Mouse (Mus musculus) CH12.LX (cell line): ENCODE measurements around the gene Sort1. TPM values are rescaled to one million over a fixed set of nuclear protein-coding genes. Genes with fewer than 3 reads are reported as not detected.

ENCODE experiments used
- DNase-seq: peaks from one replicate; pipeline ENCODE4 v3.0.0-alpha.2; 2013; ENCODE audit errors: extremely low read depth
- H3K27ac ChIP-seq: 2 replicates; pipeline ENCODE4 v1.5.1; 2012; ENCODE audit warnings: low read depth, mild to moderate bottlenecking, control low read depth, moderate library complexity; ENCODE audit not compliant: insufficient read depth
- H3K27me3 ChIP-seq: replicated peaks from 2 replicates; pipeline ENCODE3; 2012; ENCODE audit warnings: inconsistent platforms
- H3K36me3 ChIP-seq, 2 experiments: replicated peaks in 1 of 2; 2 replicates each; pipeline versions ENCODE3 to v1.6.1; 2012; ENCODE audit warnings: inconsistent platforms in 1 of 2, low read length in 1 of 2, mild to moderate bottlenecking in 1 of 2, mixed read lengths in 1 of 2, moderate library complexity in 1 of 2; ENCODE audit not compliant: control insufficient read depth in 1 of 2, insufficient read depth in 1 of 2
- H3K4me1 ChIP-seq, 2 experiments: 2 replicates each; pipeline ENCODE4 v1.6.1; 2012; ENCODE audit warnings: inconsistent platforms in 1 of 2, moderate library complexity in 1 of 2; ENCODE audit not compliant: insufficient read depth in 2 of 2, control insufficient read depth in 1 of 2
- H3K4me2 ChIP-seq: 2 replicates; pipeline ENCODE4 v1.6.1; 2012; ENCODE audit warnings: low read depth, mild to moderate bottlenecking, control low read depth; ENCODE audit not compliant: poor library complexity, insufficient read depth, severe bottlenecking
- H3K4me3 ChIP-seq, 3 experiments: fragments of 150-350 bp in 1 of 3; sonication (generic) in 1 of 3; replicated peaks in 1 of 3; 2 replicates each; pipeline versions ENCODE3 to v1.5.1; 2011 to 2012; ENCODE audit warnings: low read depth in 2 of 3, low read length in 2 of 3, mild to moderate bottlenecking in 2 of 3, moderate library complexity in 2 of 3, control low read depth in 1 of 3, improper control_type of control experiment in 1 of 3, inconsistent platforms in 1 of 3, mixed read lengths in 1 of 3; ENCODE audit not compliant: poor library complexity in 1 of 3
- H3K79me2 ChIP-seq: replicated peaks from 2 replicates; pipeline ENCODE4 v1.6.1; 2012; ENCODE audit warnings: mild to moderate bottlenecking, moderate library complexity; ENCODE audit not compliant: control insufficient read depth, poor library complexity, insufficient read depth, severe bottlenecking; ENCODE audit errors: extremely low read depth
- H3K9ac ChIP-seq: 2 replicates; pipeline ENCODE4 v1.6.1; 2012; ENCODE audit warnings: low read depth, mild to moderate bottlenecking, control low read depth, moderate library complexity; ENCODE audit not compliant: insufficient read depth
- H3K9me3 ChIP-seq: replicated peaks from 2 replicates; pipeline ENCODE3; 2012; ENCODE audit warnings: low read length, inconsistent platforms, mixed read lengths
- CHD1 ChIP-seq: IDR thresholded peaks from 2 replicates; pipeline ENCODE4 v1.6.1; 2012; ENCODE audit warnings: low read depth, low read length, improper control_type of control experiment, inconsistent platforms
- CHD2 ChIP-seq: IDR thresholded peaks from 2 replicates; pipeline ENCODE4 v1.6.1; 2011; ENCODE audit warnings: low read length, improper control_type of control experiment
- CTCF ChIP-seq, 2 experiments: IDR thresholded peaks in 1 of 2; conservative IDR thresholded peaks in 1 of 2; 2 replicates each; pipeline ENCODE4 v1.5.1; 2011 to 2012; ENCODE audit warnings: low read depth in 2 of 2, low read length in 2 of 2, improper control_type of control experiment in 1 of 2, inconsistent platforms in 1 of 2, mild to moderate bottlenecking in 1 of 2, moderate library complexity in 1 of 2
- E2F4 ChIP-seq: IDR thresholded peaks from 2 replicates; pipeline ENCODE4 v1.6.1; 2011; ENCODE audit warnings: low read depth, low read length, improper control_type of control experiment; ENCODE audit not compliant: insufficient replicate concordance
- ELF1 ChIP-seq: IDR thresholded peaks from 2 replicates; pipeline ENCODE4 v1.6.1; 2014; ENCODE audit warnings: low read depth, mild to moderate bottlenecking, inconsistent platforms, low read length, improper control_type of control experiment
- EP300 ChIP-seq: IDR thresholded peaks from 2 replicates; pipeline ENCODE4 v1.6.1; 2011; ENCODE audit warnings: low read length, improper control_type of control experiment
- HCFC1 ChIP-seq: IDR thresholded peaks from 2 replicates; pipeline ENCODE4 v1.6.1; 2012; ENCODE audit warnings: low read depth, mild to moderate bottlenecking, inconsistent platforms, low read length, improper control_type of control experiment
- JUN ChIP-seq: IDR thresholded peaks from 2 replicates; pipeline ENCODE4 v1.6.1; 2011; ENCODE audit warnings: low read depth, mild to moderate bottlenecking, low read length, improper control_type of control experiment, moderate library complexity; ENCODE audit not compliant: insufficient read depth
- JUND ChIP-seq: conservative IDR thresholded peaks from 2 replicates; pipeline ENCODE4 v1.6.1; 2011; ENCODE audit warnings: low read depth, low read length, improper control_type of control experiment
- MAZ ChIP-seq: IDR thresholded peaks from 2 replicates; pipeline ENCODE4 v1.6.1; 2012; ENCODE audit warnings: low read depth, mild to moderate bottlenecking, inconsistent platforms, low read length, improper control_type of control experiment, moderate library complexity
- NELFE ChIP-seq: IDR thresholded peaks from 2 replicates; pipeline ENCODE4 v1.6.1; 2011; ENCODE audit warnings: low read depth, low read length, improper control_type of control experiment
- NRF1 ChIP-seq: IDR thresholded peaks from 2 replicates; pipeline ENCODE4 v1.6.1; 2014; ENCODE audit warnings: low read depth, mild to moderate bottlenecking, inconsistent platforms, low read length, improper control_type of control experiment, moderate library complexity
- POLR2A ChIP-seq: IDR thresholded peaks from 2 replicates; pipeline ENCODE4 v1.6.1; 2011; ENCODE audit warnings: low read depth, mild to moderate bottlenecking, improper control_type of control experiment, low read length
- POLR2AphosphoS2 ChIP-seq: IDR thresholded peaks from 2 replicates; pipeline ENCODE4 v1.6.1; 2011; ENCODE audit warnings: low read depth, low read length, improper control_type of control experiment
- RCOR1 ChIP-seq: conservative IDR thresholded peaks from 2 replicates; pipeline ENCODE4 v1.6.1; 2012; ENCODE audit warnings: low read depth, mild to moderate bottlenecking, inconsistent platforms, low read length, improper control_type of control experiment
- TCF12 ChIP-seq: IDR thresholded peaks from 2 replicates; pipeline ENCODE4 v1.6.1; 2014; ENCODE audit warnings: low read depth, mild to moderate bottlenecking, inconsistent platforms, low read length, improper control_type of control experiment
- USF1 ChIP-seq: IDR thresholded peaks from 2 replicates; pipeline ENCODE4 v1.6.1; 2014; ENCODE audit warnings: low read depth, mild to moderate bottlenecking, inconsistent platforms, low read length, improper control_type of control experiment
- USF2 ChIP-seq: conservative IDR thresholded peaks from 2 replicates; pipeline ENCODE4 v1.6.1; 2011; ENCODE audit warnings: low read depth, low read length, improper control_type of control experiment
- ZC3H11A ChIP-seq: IDR thresholded peaks from 2 replicates; pipeline ENCODE4 v1.6.1; 2012; ENCODE audit warnings: low read depth, mild to moderate bottlenecking, inconsistent platforms, low read length, improper control_type of control experiment
- ZKSCAN1 ChIP-seq: IDR thresholded peaks from 2 replicates; pipeline ENCODE4 v1.6.1; 2012; ENCODE audit warnings: low read depth, inconsistent platforms, low read length, improper control_type of control experiment, borderline replicate concordance
- ZNF384 ChIP-seq: IDR thresholded peaks from 2 replicates; pipeline ENCODE4 v1.6.1; 2012; ENCODE audit warnings: low read depth, low read length, improper control_type of control experiment, inconsistent platforms
- dilution Hi-C: fragments of 300-500 bp; cut with MboI; formaldehyde crosslinking; loops from 2 replicates; pipeline ENCODE4 v1.14.3; 2020; ENCODE audit warnings: low sequenced_read_pairs; ENCODE audit not compliant: extremely low pct_unique_long_range_greater_than_20kb, extremely low pct_ligation_motif_present
- in situ Hi-C: fragments of 300-500 bp; cut with MboI; formaldehyde crosslinking; loops from 3 replicates; pipeline ENCODE4 v1.14.3; 2019; ENCODE audit warnings: low sequenced_read_pairs, low pct_ligation_motif_present, low pct_unique_long_range_greater_than_20kb, mixed read lengths
- polyA plus RNA-seq: library from polyadenylated mRNA; unstranded; fragments of >175 nt; gene quantifications from 2 replicates; pipeline ENCODE4 v1.2.1, GENCODE M21; 2012; ENCODE audit warnings: low read depth; ENCODE audit not compliant: insufficient read length
- total RNA-seq, 2 experiments: library from RNA; depleted of rRNA; stranded (reverse); fragments of 300-350 nt in 1 of 2; fragments of >200 nt in 1 of 2; gene quantifications; 2 replicates each; pipeline ENCODE4 v1.2.3; 2012 to 2014

Gene Sort1
- total and polyA plus RNA-seq, 3 experiments, result 0.15 to 1.2 (median 0.90) TPM

- TF ChIP-seq JUND, result no peak
- no peak for TF ChIP-seq NELFE
- TF ChIP-seq NRF1, result no peak
- no peak for TF ChIP-seq ZKSCAN1
- TF ChIP-seq HCFC1, result no peak
- TF ChIP-seq ZC3H11A, result no peak
- no peak for TF ChIP-seq POLR2AphosphoS2
- TF ChIP-seq RCOR1, result no peak
- no peak for TF ChIP-seq POLR2A
- no peak for TF ChIP-seq E2F4
- no peak for TF ChIP-seq CHD1
- no peak for TF ChIP-seq CTCF (conservative IDR thresholded peaks at IDR 0.05 in 1 of 2, IDR thresholded peaks at IDR 0.05 in 1 of 2; ENCODE audit: low read depth in 2 of 2, low read length in 2 of 2)
- no peak for TF ChIP-seq JUN
- TF ChIP-seq EP300, result no peak
- TF ChIP-seq MAZ, result no peak
- TF ChIP-seq USF1, result no peak
These were observed 64.5 kb downstream of the Sort1 start for GRCm38 (mm10) chr3:108348376-108348775.

GRCm38 (mm10) chr3:108355245-108355644 lies 71.4 kb downstream of the Sort1 start:
- no peak for DNase-seq
- dilution Hi-C loops, result no loop called here

More at GRCm38 (mm10) chr3:108348376-108348775, 64.5 kb downstream of the Sort1 start:
- no peaks in the 10 kb centered on the region for H3K9me3 ChIP-seq
- H3K79me2 ChIP-seq, result no peaks in the 10 kb centered on the region
- DNase-seq, result peak; percentile 31
- in situ Hi-C loops (no loop called here), dilution Hi-C loops (no loop called here)
- no peaks in the 10 kb centered on the region for H3K27me3 ChIP-seq
- no peak overlapping the region for H3K27ac ChIP-seq
- H3K4me2 ChIP-seq, result no peak overlapping the region
- peaks cover 0 to 26% of the 10 kb centered on the region in 2 experiments for H3K36me3 ChIP-seq
- no peak overlapping the region for H3K9ac ChIP-seq
- no peak overlapping the region for H3K4me3 ChIP-seq
- peaks cover 14 to 49% of the 10 kb centered on the region in 2 experiments for H3K4me1 ChIP-seq

More at GRCm38 (mm10) chr3:108355245-108355644, 71.4 kb downstream of the Sort1 start:
- Histone ChIP-seq H3K4me3 (no peak overlapping the region), H3K27me3 (no peaks in the 10 kb centered on the region), H3K9ac (no peak overlapping the region), H3K36me3 (peaks cover 0 to 40% of the 10 kb centered on the region in 2 experiments), H3K79me2 (no peaks in the 10 kb centered on the region), H3K4me1 (no peaks in the 10 kb centered on the region)
- in situ Hi-C loops, result no loop called here
- no peak for TF ChIP-seq MAZ
- TF ChIP-seq HCFC1, result no peak
- no peak for TF ChIP-seq JUN
- no peak for TF ChIP-seq JUND
- no peak for TF ChIP-seq USF2
- TF ChIP-seq ZNF384, result no peak
- no peak for TF ChIP-seq TCF12
- TF ChIP-seq ELF1, result no peak
- TF ChIP-seq CHD2, result no peak
- TF ChIP-seq, all 38 proteins: peak for 0
- Histone ChIP-seq H3K9me3 (no peaks in the 10 kb centered on the region), H3K4me2 (no peak overlapping the region), H3K27ac (no peak overlapping the region)
